Comparison of ENCODE assay signal across 16 mouse cellular contexts in genomic region chr10:67275916-67276315, GRCm38 (mm10).
"Had no signal": no experiment of that assay in that cellular context is flagged by ENCODE, and none has a peak within 500 bp of the region (broad histone marks: within the 10 kb centered on the region; RNA-seq: fewer than 3 reads in every experiment).

No protein-coding gene starts in this region.

- H3K9me3 ChIP-seq: neural tube, embryonic 12.5 days; neural tube, embryonic 13.5 days; neural tube, embryonic 15.5 days; stomach, embryonic 15.5 days had no signal

- H3K4me1 ChIP-seq: neural tube, embryonic 12.5 days; neural tube, embryonic 13.5 days; neural tube, embryonic 15.5 days; stomach, embryonic 15.5 days had no signal

- DNase-seq: retina, postnatal 1 day; right cerebral cortex, adult 18-20 months; right cerebral cortex, postnatal 14 days; right cerebral cortex, postnatal 25 days; right cerebral cortex, postnatal 4 days; thymus, adult 18-20 months; thymus, adult 2 months; thymus, postnatal 14 days; thymus, postnatal 25 days; thymus, postnatal 36 days; thymus, postnatal 4 days had no signal

- H3K27me3 ChIP-seq: neural tube, embryonic 12.5 days; neural tube, embryonic 13.5 days; neural tube, embryonic 15.5 days; stomach, embryonic 15.5 days had no signal

- H3K4me3 ChIP-seq: neural tube, embryonic 12.5 days; neural tube, embryonic 13.5 days; neural tube, embryonic 15.5 days; stomach, embryonic 15.5 days had no signal

- H3K27ac ChIP-seq: neural tube, embryonic 12.5 days; neural tube, embryonic 13.5 days; neural tube, embryonic 15.5 days; stomach, embryonic 15.5 days; stomach, postnatal 0 days had no signal
